Mouse (Mus musculus) ES-E14 (cell line): ENCODE data around the gene Il10ra. TPM values are rescaled to one million over a fixed set of nuclear protein-coding genes. Genes with fewer than 3 reads are reported as not detected.

Experiments used
- DNase-seq: peaks from one replicate; pipeline ENCODE4 v3.0.0-alpha.2; 2013; ENCODE audit warnings: low read depth, low spot score
- H3K27ac ChIP-seq: 2 replicates; pipeline ENCODE4 v1.5.1; 2012; ENCODE audit warnings: low read depth, mild to moderate bottlenecking, low read length, moderate library complexity, mixed read lengths; ENCODE audit not compliant: poor library complexity, insufficient read depth, severe bottlenecking
- H3K36me3 ChIP-seq: 2 replicates; pipeline ENCODE4 v1.6.1; 2012; ENCODE audit warnings: mild to moderate bottlenecking, low read length, moderate library complexity, mixed read lengths; ENCODE audit not compliant: control insufficient read depth, poor library complexity, insufficient read depth, severe bottlenecking
- H3K4me1 ChIP-seq, 2 experiments: fragments of 150-350 bp in 1 of 2; sonication (generic) in 1 of 2; 2 replicates each; pipeline ENCODE4 v1.6.1; 2012; ENCODE audit warnings: low read length in 2 of 2, mild to moderate bottlenecking in 1 of 2, mixed read lengths in 1 of 2; ENCODE audit not compliant: control insufficient read depth in 2 of 2, insufficient read depth in 2 of 2, poor library complexity in 1 of 2
- H3K4me3 ChIP-seq, 2 experiments: fragments of 150-350 bp in 1 of 2; sonication (generic) in 1 of 2; 2 replicates each; pipeline ENCODE4 v1.5.1; 2012; ENCODE audit warnings: low read length in 2 of 2, low read depth in 1 of 2, mild to moderate bottlenecking in 1 of 2, mixed read lengths in 1 of 2; ENCODE audit not compliant: insufficient read depth in 1 of 2, poor library complexity in 1 of 2, severe bottlenecking in 1 of 2
- H3K9ac ChIP-seq: 2 replicates; pipeline ENCODE4 v1.6.1; 2012; ENCODE audit warnings: low read depth, mild to moderate bottlenecking, low read length, mixed read lengths; ENCODE audit not compliant: poor library complexity, insufficient read depth, severe bottlenecking
- H3K9me3 ChIP-seq: fragments of 150-350 bp; sonication (generic); 2 replicates; pipeline ENCODE4 v1.6.1; 2012; ENCODE audit warnings: low read depth, mild to moderate bottlenecking, low read length; ENCODE audit not compliant: control insufficient read depth, insufficient read depth
- CHD2 ChIP-seq: IDR thresholded peaks from 2 replicates; pipeline ENCODE4 v1.6.1; 2014; ENCODE audit warnings: mild to moderate bottlenecking, low read depth, low read length, inconsistent platforms
- HCFC1 ChIP-seq: IDR thresholded peaks from 2 replicates; pipeline ENCODE4 v1.6.1; 2012; ENCODE audit warnings: low read length, inconsistent platforms, borderline replicate concordance; ENCODE audit not compliant: insufficient read depth
- MAFK ChIP-seq: IDR thresholded peaks from 2 replicates; pipeline ENCODE4 v1.6.1; 2014; ENCODE audit warnings: mild to moderate bottlenecking, low read depth, low read length, inconsistent platforms; ENCODE audit not compliant: insufficient read depth
- ZC3H11A ChIP-seq: IDR thresholded peaks from 2 replicates; pipeline ENCODE4 v1.6.1; 2012; ENCODE audit warnings: low read depth, mild to moderate bottlenecking, inconsistent platforms, low read length, borderline replicate concordance
- ZNF384 ChIP-seq: IDR thresholded peaks from 2 replicates; pipeline ENCODE4 v1.6.1; 2012; ENCODE audit warnings: low read depth, low read length, inconsistent platforms
- in situ Hi-C, 2 experiments: fragments of 600-800 bp; cut with MboI; formaldehyde crosslinking; loops; one replicate each; pipeline ENCODE4 v1.15.1; 2025; ENCODE audit warnings: low sequenced_read_pairs in 2 of 2, inconsistent platforms in 1 of 2; ENCODE audit not compliant: unreplicated experiment in 2 of 2
- total RNA-seq: library from RNA; depleted of rRNA; stranded (reverse); fragments of 300-350 nt; gene quantifications from 2 replicates; pipeline ENCODE4 v1.2.3, GENCODE M21; 2012; rRNA removed

The Il10ra gene
- total RNA-seq, 1 experiment = 0.13 TPM

DNA sequence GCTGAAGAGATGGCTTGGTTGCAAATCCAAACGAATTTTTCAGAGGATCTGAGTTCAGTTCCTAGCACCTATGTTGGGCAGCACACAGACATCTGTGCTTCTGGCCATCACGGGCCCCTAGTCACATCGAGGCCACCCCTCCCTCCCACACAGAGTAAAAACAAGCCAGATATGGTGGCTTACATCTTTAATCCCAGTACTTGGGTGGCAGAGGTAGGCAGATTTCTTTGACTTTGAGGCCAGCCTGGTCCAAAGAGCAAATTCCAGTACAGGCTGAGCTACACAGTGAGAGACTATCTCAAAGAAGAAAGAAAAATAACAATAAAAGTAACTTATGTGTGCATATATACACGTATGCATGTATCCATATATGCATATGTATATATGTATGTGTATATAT is 62.8 kb downstream of the Il10ra start:
- peaks cover 0 to 6% of the 10 kb centered on the region in 2 experiments; a peak in 1 of 4 replicates for H3K4me1 ChIP-seq
- no peaks in the 10 kb centered on the region for H3K9me3 ChIP-seq
- no peak overlapping the region for H3K9ac ChIP-seq
- H3K4me3 ChIP-seq = no peak overlapping the region
- in situ Hi-C loops = no loop called here
- H3K27ac ChIP-seq = no peak overlapping the region
- no peaks in the 10 kb centered on the region for H3K36me3 ChIP-seq
- no peak for TF ChIP-seq HCFC1
- TF ChIP-seq ZNF384 = no peak
- TF ChIP-seq ZC3H11A = no peak
- no peak for TF ChIP-seq MAFK
- no peak for TF ChIP-seq CHD2
- no peak for DNase-seq

DNA sequence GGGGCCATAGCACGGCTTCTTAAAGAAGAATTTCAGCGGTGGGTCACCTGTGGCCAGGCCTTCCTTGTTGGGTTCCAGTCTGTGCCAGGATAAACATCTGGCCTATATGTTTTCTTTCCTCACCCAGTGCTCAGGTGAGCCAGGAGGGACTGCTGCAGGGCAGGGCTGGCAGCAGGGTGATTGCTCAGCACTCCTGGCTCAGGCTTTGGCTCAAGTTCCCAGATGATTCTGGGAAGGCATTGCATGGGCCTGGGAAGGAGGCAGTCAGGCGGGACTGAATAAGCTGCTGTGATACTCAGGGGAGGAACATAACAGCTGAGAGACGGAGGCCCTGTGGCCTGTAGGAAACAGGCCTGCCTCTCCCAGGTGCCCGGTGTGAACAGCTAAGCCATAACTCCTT is 63.8 kb downstream of the Il10ra start:
- Histone ChIP-seq H3K4me3 (no peak overlapping the region), H3K4me1 (peaks cover 0 to 6% of the 10 kb centered on the region in 2 experiments; a peak in 1 of 4 replicates), H3K9ac (no peak overlapping the region), H3K27ac (no peak overlapping the region), H3K36me3 (no peaks in the 10 kb centered on the region), H3K9me3 (no peaks in the 10 kb centered on the region)
- TF ChIP-seq ZNF384 (no peak), HCFC1 (no peak), ZC3H11A (no peak), CHD2 (no peak), MAFK (no peak)
- in situ Hi-C loops = no loop called here
- no peak for DNase-seq

Other genes starting within 250 kb of the Il10ra start
- gene Mpzl2, start 229.3 kb downstream of the Il10ra start, total RNA-seq = 13.3 and 18.9 TPM in 2 replicates
- 5.0 and 5.2 TPM in 2 replicates for gene Mpzl3, start 214.0 kb downstream of the Il10ra start, total RNA-seq
- 0.16 and 0.40 TPM in 2 replicates for gene Jaml, start 190.0 kb downstream of the Il10ra start, total RNA-seq
- 1.1 and 1.7 TPM in 2 replicates for gene Scn2b, start 151.4 kb downstream of the Il10ra start, total RNA-seq
- 0.32 and 0.45 TPM in 2 replicates for gene Scn4b, start 130.8 kb downstream of the Il10ra start, total RNA-seq
- not detected in 2 replicates for gene BC049352, start 87.1 kb downstream of the Il10ra start, total RNA-seq
- gene Tmprss4, start 65.1 kb downstream of the Il10ra start, total RNA-seq = 0.32 and 0.36 TPM in 2 replicates
- gene Tmprss13, start 50.0 kb upstream of the Il10ra start, total RNA-seq = 0.22 and 0.90 TPM in 2 replicates
- 98.9 and 211 TPM in 2 replicates for gene Fxyd6, start 101.0 kb upstream of the Il10ra start, total RNA-seq
- 2.2 and 2.5 TPM in 2 replicates for gene Fxyd2, start 130.5 kb upstream of the Il10ra start, total RNA-seq
- gene Dscaml1, start 157.5 kb upstream of the Il10ra start, total RNA-seq = 1.3 and 6.7 TPM in 2 replicates